Mouse (Mus musculus): ENCODE results near the gene Slc37a2. TPM values are rescaled to one million over a fixed set of nuclear protein-coding genes. Genes with fewer than 3 reads are reported as not detected.

The Slc37a2 gene
- polyA plus RNA-seq, 1 experiment = 1.5 TPM

- TF ChIP-seq CTCF (IDR thresholded peaks at IDR 0.05; ENCODE audit: borderline replicate concordance, extremely low read depth, insufficient read depth, insufficient read length) = no peak
- TF ChIP-seq POLR2A (IDR thresholded peaks at IDR 0.05; ENCODE audit: borderline replicate concordance, extremely low read depth, insufficient read depth, insufficient read length, poor library complexity, severe bottlenecking) = no peak
- DNase-seq (ENCODE audit: low read depth) = no peak
Measured at GRCm38 (mm10) chr9:37213060-37213738, 42.3 kb downstream of the Slc37a2 start.

- TF ChIP-seq CTCF (IDR thresholded peaks at IDR 0.05; ENCODE audit: borderline replicate concordance, extremely low read depth, insufficient read depth, insufficient read length) (no peak), POLR2A (IDR thresholded peaks at IDR 0.05; ENCODE audit: borderline replicate concordance, extremely low read depth, insufficient read depth, insufficient read length, poor library complexity, severe bottlenecking) (peak; percentile 39; the same call in 1 of the 2 replicates)
- DNase-seq (ENCODE audit: low read depth) = peak; percentile 100
Measured at GRCm38 (mm10) chr9:37207929-37208411, 47.6 kb downstream of the Slc37a2 start, which contains the start of gene Tmem218. Gene Tmem218 (plus strand): TSS chr9:37208223.

DNA sequence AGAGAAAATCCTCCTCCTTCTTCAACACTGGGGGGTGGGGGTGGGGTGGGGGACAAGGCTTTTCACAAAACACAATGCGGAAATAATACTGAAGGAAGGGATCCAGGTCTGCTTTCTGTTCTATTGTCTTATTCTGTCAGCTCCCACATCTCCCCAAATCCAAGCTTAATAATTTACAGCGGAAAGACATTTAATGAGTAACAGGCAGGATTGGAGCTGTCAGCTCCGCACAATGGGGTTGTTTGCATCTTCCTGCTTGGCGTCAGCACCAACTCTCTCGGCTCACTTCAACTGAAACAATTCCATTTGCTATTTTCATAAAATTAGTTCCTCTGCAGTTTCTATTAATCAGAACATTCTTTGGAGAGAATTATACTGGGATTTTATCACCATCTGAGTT is 51.7 kb downstream of the Slc37a2 start:
- no peak for TF ChIP-seq CTCF (IDR thresholded peaks at IDR 0.05; ENCODE audit: borderline replicate concordance, extremely low read depth, insufficient read depth, insufficient read length)
- TF ChIP-seq POLR2A (IDR thresholded peaks at IDR 0.05; ENCODE audit: borderline replicate concordance, extremely low read depth, insufficient read depth, insufficient read length, poor library complexity, severe bottlenecking) = no peak
- DNase-seq (ENCODE audit: low read depth) = peak; percentile 55

DNA sequence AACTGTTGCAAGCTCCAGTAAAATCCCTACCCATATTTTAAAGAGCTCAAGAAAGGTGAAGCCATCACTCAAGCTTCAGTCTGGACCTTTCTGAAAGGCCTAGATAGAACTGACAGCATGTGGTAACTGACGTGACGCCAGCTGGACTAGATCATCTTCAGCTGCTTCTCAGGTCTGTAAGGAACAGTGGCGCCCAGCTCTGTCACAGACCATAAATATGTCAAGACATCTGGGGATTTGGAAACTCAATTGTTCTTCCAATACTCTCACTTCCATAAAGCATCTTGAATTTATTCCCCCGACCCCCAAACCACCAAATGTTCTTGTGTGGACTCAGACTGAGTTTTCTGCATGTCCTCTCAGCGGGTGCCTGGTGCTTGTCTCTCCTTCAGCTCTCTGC is 55.1 kb downstream of the Slc37a2 start:
- TF ChIP-seq CTCF (IDR thresholded peaks at IDR 0.05; ENCODE audit: borderline replicate concordance, extremely low read depth, insufficient read depth, insufficient read length) = no peak
- no peak for TF ChIP-seq POLR2A (IDR thresholded peaks at IDR 0.05; ENCODE audit: borderline replicate concordance, extremely low read depth, insufficient read depth, insufficient read length, poor library complexity, severe bottlenecking)
- no peak for DNase-seq (ENCODE audit: low read depth)

- TF ChIP-seq POLR2A (IDR thresholded peaks at IDR 0.05; ENCODE audit: borderline replicate concordance, extremely low read depth, insufficient read depth, insufficient read length, poor library complexity, severe bottlenecking) (no peak), CTCF (IDR thresholded peaks at IDR 0.05; ENCODE audit: borderline replicate concordance, extremely low read depth, insufficient read depth, insufficient read length) (no peak)
- no peak for DNase-seq (ENCODE audit: low read depth)
Measured at GRCm38 (mm10) chr9:37197067-37197466, 58.5 kb downstream of the Slc37a2 start.

DNA sequence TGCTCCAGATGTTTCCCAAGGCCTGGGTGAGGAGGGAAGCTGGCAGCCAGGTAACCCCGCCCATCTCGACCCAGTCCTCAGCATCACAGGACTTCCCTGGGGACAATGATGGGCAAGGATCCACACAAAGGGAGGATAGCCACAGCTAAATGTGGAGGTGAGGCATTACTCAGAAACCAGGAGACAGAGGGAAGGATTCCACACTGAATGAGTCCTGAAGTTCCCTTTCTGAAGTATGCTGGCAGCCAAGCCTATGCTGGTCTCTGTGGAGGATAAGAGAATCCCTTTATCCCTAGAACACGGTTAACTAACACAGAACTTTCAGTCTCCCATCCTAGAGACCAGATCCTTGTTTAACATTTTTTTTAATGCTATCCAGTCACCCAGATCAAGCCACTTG is 67.5 kb downstream of the Slc37a2 start:
- TF ChIP-seq CTCF (IDR thresholded peaks at IDR 0.05; ENCODE audit: borderline replicate concordance, extremely low read depth, insufficient read depth, insufficient read length) = no peak
- no peak for TF ChIP-seq POLR2A (IDR thresholded peaks at IDR 0.05; ENCODE audit: borderline replicate concordance, extremely low read depth, insufficient read depth, insufficient read length, poor library complexity, severe bottlenecking)
- DNase-seq (ENCODE audit: low read depth) = no peak

- no peak for DNase-seq (ENCODE audit: low read depth)
- TF ChIP-seq POLR2A (IDR thresholded peaks at IDR 0.05; ENCODE audit: borderline replicate concordance, extremely low read depth, insufficient read depth, insufficient read length, poor library complexity, severe bottlenecking) (no peak), CTCF (IDR thresholded peaks at IDR 0.05; ENCODE audit: borderline replicate concordance, extremely low read depth, insufficient read depth, insufficient read length) (no peak)
Measured at GRCm38 (mm10) chr9:37187407-37187806, 68.1 kb downstream of the Slc37a2 start.

DNA sequence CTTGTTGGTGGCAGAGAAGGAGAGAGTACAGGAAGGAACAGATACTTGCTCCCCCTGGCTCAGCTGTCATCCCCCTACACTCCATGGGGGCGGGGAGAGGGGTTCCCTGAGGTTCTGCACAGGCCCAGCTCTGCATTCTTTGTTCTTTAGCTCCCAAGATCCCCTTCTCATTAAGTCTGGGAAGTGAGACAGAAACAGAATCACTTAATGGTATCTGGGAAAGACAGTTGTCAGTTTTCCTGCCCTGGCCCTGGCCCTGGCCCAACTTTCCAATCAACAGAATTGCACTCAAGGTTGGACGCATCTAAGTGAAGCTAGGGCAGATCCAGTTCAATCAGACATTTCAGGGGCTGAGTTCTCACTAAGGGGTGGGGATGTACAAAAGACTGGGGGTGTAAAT is 72.4 kb downstream of the Slc37a2 start:
- peak; percentile 38 for DNase-seq (ENCODE audit: low read depth)
- TF ChIP-seq POLR2A (IDR thresholded peaks at IDR 0.05; ENCODE audit: borderline replicate concordance, extremely low read depth, insufficient read depth, insufficient read length, poor library complexity, severe bottlenecking) (no peak), CTCF (IDR thresholded peaks at IDR 0.05; ENCODE audit: borderline replicate concordance, extremely low read depth, insufficient read depth, insufficient read length) (no peak)

- no peak for TF ChIP-seq POLR2A (IDR thresholded peaks at IDR 0.05; ENCODE audit: borderline replicate concordance, extremely low read depth, insufficient read depth, insufficient read length, poor library complexity, severe bottlenecking)
- TF ChIP-seq CTCF (IDR thresholded peaks at IDR 0.05; ENCODE audit: borderline replicate concordance, extremely low read depth, insufficient read depth, insufficient read length) = no peak
- DNase-seq (ENCODE audit: low read depth) = peak; percentile 60
Measured at GRCm38 (mm10) chr9:37181596-37181995, 73.9 kb downstream of the Slc37a2 start.

DNA sequence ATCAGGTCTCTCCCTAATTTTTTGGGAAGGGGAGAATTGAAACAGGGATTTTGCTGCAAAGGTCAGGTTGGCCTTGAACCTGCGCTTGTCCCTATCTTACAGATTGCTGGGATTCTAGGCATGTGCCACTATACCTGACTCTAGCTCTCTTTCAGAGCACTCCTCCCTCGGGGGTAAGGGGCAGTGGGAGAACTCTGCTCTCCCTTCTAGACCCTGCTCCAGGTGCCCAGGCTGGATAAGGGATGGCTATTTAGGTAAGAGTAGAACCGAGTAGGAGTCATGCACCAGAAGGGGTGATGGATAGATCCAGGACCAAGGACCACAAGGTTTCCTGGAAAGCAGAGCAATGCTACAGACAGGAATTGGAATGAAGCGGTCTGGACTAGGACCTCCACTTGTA is 75.9 kb downstream of the Slc37a2 start:
- TF ChIP-seq CTCF (IDR thresholded peaks at IDR 0.05; ENCODE audit: borderline replicate concordance, extremely low read depth, insufficient read depth, insufficient read length) = no peak
- no peak for TF ChIP-seq POLR2A (IDR thresholded peaks at IDR 0.05; ENCODE audit: borderline replicate concordance, extremely low read depth, insufficient read depth, insufficient read length, poor library complexity, severe bottlenecking)
- DNase-seq (ENCODE audit: low read depth) = no peak

DNA sequence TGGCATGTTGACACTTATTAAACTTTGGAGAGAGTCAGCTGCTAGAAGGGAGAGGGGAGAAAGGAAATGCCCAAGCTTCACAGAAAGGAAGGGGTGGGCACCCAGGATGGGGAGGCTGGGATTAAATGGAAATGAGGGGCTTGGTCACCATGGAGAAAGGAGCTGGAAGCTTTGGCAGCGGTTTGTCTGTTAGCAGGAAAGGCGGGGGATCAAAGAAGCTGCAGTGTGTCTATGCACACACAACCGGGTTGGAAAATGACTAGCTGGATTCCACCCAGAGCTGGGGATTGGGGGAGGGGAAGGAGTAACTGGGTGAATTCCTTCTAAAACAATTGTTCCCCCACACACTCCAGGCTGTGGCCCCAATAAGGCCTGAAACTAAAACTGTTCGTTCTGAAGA is 76.6 kb downstream of the Slc37a2 start:
- peak; percentile 94 for DNase-seq (ENCODE audit: low read depth)
- no peak for TF ChIP-seq CTCF (IDR thresholded peaks at IDR 0.05; ENCODE audit: borderline replicate concordance, extremely low read depth, insufficient read depth, insufficient read length)
- TF ChIP-seq POLR2A (IDR thresholded peaks at IDR 0.05; ENCODE audit: borderline replicate concordance, extremely low read depth, insufficient read depth, insufficient read length, poor library complexity, severe bottlenecking) = no peak

Other genes starting within 250 kb of the Slc37a2 start
- 37.2 and 38.3 TPM in 2 replicates for gene Pknox2, start 108.3 kb downstream of the Slc37a2 start, polyA plus RNA-seq (2012; rRNA removed)
- 4.7 and 4.8 TPM in 2 replicates for gene Tmem218, start 47.5 kb downstream of the Slc37a2 start, polyA plus RNA-seq (2012; rRNA removed)
- 3.2 and 3.3 TPM in 2 replicates for gene Ccdc15, start 92.7 kb upstream of the Slc37a2 start, polyA plus RNA-seq (2012; rRNA removed)
- gene Hepacam, start 111.6 kb upstream of the Slc37a2 start, polyA plus RNA-seq (2012; rRNA removed) = 5.0 and 10.8 TPM in 2 replicates
- gene Robo4, start 146.2 kb upstream of the Slc37a2 start, polyA plus RNA-seq (2012; rRNA removed) = 4.8 and 7.2 TPM in 2 replicates
- gene Robo3, start 177.5 kb upstream of the Slc37a2 start, polyA plus RNA-seq (2012; rRNA removed) = 33.5 and 41.6 TPM in 2 replicates
- 65.0 and 72.6 TPM in 2 replicates for gene Msantd2, start 233.6 kb upstream of the Slc37a2 start, polyA plus RNA-seq (2012; rRNA removed)